Mouse (Mus musculus): ENCODE results near the gene Krt33b. TPM values are rescaled to one million over a fixed set of nuclear protein-coding genes. Genes with fewer than 3 reads are reported as not detected.

Krt33b gene
- polyA plus RNA-seq, 1 experiment from 2014 or later, result 0.18 TPM

DNA sequence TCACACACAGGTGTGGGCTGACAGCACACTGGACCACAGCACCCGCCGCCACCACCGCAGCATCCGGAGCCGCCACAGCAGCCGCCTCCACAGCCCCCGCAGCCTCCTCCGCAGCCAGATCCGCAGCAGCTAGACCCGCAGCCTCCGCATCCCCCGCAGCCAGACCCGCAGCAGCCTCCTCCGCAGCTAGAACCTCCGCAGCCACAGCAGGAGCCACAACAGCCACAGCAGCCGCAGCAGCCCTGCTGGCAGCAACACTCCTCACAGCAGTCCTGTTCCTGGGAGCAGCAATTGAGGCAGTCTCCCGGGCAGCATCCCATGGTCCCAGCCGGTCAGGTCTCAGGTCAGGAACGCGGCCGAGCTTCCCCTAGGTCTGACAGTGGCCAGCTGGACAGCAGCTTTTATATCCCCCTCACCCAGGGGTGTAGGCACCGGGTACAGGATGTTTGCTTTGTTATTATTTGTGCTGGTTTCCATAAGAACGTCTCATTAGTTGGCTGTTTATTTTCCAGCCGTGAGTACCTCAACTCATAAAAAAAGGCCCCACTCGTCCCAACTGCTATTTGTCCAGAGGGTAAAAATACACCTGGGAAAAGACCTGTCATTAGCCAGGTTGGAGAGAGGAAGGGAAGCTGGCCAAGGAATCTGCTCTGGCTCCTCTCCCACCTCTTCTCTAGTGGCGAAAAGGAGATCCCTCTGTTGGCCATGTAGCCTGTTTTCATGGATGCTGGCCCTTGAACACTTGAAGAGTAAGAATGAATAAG lies 35.9 kb downstream of the Krt33b start, which contains the start of gene Krtap17-1:
TSS of gene Krtap17-1 (minus strand) at position 375 of the 764 bp plus-strand sequence.
- TF ChIP-seq CTCF (IDR thresholded peaks at IDR 0.05), result no peak
- DNase-seq (ENCODE audit: low read depth, low spot score) (no peak), ATAC-seq (no peak)
- peaks cover 3% of the 10 kb centered on the region for H3K27me3 ChIP-seq
- POLR2A ChIA-PET, result no interaction called here
- CTCF ChIA-PET, result no interaction called here
- in situ Hi-C loops (cut with MboI; ENCODE audit: low pct_unique_long_range_greater_than_20kb), result no loop called here

DNA sequence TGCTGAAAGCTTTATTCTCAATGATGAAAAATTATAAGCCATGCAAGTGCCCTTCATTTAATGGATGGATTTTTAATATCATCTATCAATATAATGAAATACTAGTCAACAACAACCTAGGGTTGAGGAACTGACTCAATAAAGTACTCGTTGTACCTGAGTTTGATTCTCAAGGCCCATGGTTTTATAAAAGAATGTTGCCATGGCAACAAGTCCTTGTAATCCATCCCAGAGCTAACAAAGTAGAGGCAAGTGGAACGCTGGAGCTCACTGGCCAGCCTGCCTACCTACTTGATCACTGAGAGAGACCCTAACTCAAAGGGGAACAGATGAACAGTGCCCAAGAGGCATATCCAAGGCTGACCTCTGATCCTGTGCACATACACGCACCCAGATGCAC lies 39.1 kb downstream of the Krt33b start:
- DNase-seq (ENCODE audit: low read depth, low spot score) (no peak), ATAC-seq (no peak)
- CTCF ChIA-PET, result interaction anchor here (1.4 kb wide), 1 partner anchor 15 kb away, joined by 5 read pairs; no protein-coding TSS in a partner anchor
- peaks cover 3% of the 10 kb centered on the region for H3K27me3 ChIP-seq
- TF ChIP-seq CTCF (IDR thresholded peaks at IDR 0.05), result no peak
- in situ Hi-C loops (cut with MboI; ENCODE audit: low pct_unique_long_range_greater_than_20kb), result no loop called here
- POLR2A ChIA-PET, result no interaction called here

DNA sequence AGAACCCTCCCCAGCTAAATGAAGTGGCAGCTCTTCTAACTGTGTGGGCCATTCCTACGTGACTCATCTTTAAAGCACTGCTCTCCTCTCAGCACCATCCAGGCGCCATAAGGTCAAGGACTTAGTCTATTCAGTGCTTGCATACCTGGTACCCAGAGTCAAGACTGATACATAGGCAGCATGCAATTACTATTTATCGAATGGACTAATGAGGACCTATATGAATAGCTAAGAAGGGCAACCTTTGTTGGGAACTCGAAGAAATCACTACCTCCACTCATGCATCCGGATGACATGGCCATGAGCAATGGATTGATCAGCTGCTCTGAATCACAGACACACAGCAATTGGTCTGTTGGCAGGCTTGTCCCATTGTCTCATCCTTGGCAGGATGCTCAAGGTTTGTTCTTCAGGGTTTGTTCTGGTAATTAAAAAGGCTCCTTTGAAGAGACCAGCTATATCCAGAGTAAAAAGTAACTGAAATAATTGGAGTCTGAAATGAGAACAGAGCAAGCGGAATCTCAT lies 39.7 kb downstream of the Krt33b start:
- POLR2A ChIA-PET, result no interaction called here
- ATAC-seq (no peak), DNase-seq (ENCODE audit: low read depth, low spot score) (no peak)
- in situ Hi-C loops (cut with MboI; ENCODE audit: low pct_unique_long_range_greater_than_20kb), result no loop called here
- peaks cover 3% of the 10 kb centered on the region for H3K27me3 ChIP-seq
- TF ChIP-seq CTCF (IDR thresholded peaks at IDR 0.05), result no peak
- CTCF ChIA-PET, result interaction anchor here (1.4 kb wide), 1 partner anchor 16 kb away, joined by 5 read pairs; no protein-coding TSS in a partner anchor

DNA sequence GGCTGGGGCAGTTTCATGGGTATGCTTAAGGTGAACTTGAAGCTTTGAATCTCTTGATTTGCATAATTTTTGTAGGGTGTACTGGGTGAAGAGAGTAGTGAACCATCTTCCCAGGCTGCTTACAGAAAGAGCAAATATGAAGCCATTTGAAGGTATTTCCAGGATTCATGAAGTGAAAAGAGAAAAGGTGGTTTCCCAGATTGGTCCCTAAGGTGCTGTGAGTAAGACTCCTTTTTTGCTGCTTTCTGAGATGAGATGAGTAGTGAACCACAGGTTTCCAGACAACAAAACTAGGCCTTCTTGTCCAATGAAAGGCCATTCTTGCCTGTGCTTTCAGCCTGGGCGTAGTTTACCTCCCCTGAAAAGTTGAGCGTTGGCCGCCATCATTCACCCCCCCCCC lies 41.1 kb downstream of the Krt33b start:
- CTCF ChIA-PET, result no interaction called here
- POLR2A ChIA-PET, result no interaction called here
- H3K27me3 ChIP-seq, result peaks cover 9% of the 10 kb centered on the region
- no peak for ATAC-seq
- DNase-seq (ENCODE audit: low read depth, low spot score), result no peak
- in situ Hi-C loops (cut with MboI; ENCODE audit: low pct_unique_long_range_greater_than_20kb), result no loop called here
- TF ChIP-seq CTCF (IDR thresholded peaks at IDR 0.05), result no peak

DNA sequence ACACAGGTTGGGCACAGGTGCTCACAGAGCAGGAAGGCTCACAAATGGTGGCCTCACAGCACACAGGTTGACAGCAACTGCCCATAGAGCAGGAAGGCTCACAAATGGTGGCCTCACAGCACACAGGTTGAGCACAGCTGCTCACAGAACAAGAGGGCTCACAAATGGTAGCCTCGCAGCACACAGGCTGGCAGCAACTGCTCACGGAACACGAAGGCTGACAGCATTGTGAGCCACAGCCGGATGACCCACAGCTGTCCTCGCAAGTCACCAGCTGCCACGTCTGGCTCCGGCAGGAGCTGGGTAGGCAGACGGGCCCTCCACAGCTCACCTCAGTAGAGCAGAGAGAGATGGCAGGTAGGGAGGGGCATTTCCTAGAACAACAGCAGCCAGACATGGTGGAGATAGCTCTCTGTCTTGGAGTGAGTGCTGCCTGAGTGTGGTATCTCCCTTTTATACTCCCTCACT lies 43.5 kb downstream of the Krt33b start, which contains the start of gene Krtap16-1:
TSS of gene Krtap16-1 (minus strand) at position 418 of the 468 bp plus-strand sequence.
- no peak for DNase-seq (ENCODE audit: low read depth, low spot score)
- POLR2A ChIA-PET, result no interaction called here
- in situ Hi-C loops (cut with MboI; ENCODE audit: low pct_unique_long_range_greater_than_20kb), result no loop called here
- CTCF ChIA-PET, result interaction anchor here (1.1 kb wide), 1 partner anchor 19 kb away, joined by 3 read pairs; no protein-coding TSS in a partner anchor
- no peak for TF ChIP-seq CTCF (IDR thresholded peaks at IDR 0.05)
- H3K27me3 ChIP-seq, result peaks cover 16% of the 10 kb centered on the region
- ATAC-seq, result no peak

DNA sequence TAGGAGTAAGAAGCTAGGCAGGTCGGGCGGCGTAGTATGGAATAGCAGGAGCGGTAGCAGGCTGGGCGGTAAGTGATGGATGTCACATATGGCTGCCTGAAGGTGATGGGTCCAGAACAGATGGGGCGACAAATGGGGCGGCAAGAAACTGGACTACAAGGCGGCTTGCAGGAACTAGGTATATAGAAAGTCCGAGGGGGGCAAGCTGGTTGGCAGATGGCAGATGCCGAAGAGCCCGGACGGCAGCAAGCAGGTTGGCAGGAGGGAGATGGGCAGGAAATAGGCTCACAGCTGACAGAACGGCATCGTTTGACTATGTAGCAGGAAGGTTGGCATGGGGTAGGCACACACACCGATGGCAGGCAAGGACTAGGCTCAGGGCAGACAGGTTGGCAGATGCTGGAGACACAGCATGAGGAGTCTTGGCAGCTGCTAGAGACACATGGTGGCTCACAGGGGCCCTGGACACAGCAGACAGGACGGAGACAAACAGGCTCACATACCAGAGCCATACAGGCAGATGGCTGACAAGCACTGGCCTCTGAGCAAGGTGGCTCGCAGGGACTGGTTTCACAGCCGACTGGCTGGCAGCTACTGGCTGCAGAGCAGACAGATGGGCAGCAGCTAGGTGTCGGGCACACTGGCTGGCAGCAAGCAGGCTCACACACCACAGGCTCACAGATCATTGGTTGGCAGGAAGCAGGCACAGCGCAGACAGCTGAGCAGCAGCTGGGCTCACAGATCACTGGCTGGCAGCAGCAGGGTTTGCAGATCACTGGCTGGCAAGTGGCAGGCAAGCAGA lies 44.2 kb downstream of the Krt33b start:
- CTCF ChIA-PET, result interaction anchor here (1.1 kb wide), 1 partner anchor 20 kb away, joined by 3 read pairs; no protein-coding TSS in a partner anchor
- POLR2A ChIA-PET, result no interaction called here
- in situ Hi-C loops (cut with MboI; ENCODE audit: low pct_unique_long_range_greater_than_20kb), result no loop called here
- ATAC-seq (peak; percentile 39), DNase-seq (ENCODE audit: low read depth, low spot score) (no peak)
- peaks cover 16% of the 10 kb centered on the region for H3K27me3 ChIP-seq
- no peak for TF ChIP-seq CTCF (IDR thresholded peaks at IDR 0.05)

DNA sequence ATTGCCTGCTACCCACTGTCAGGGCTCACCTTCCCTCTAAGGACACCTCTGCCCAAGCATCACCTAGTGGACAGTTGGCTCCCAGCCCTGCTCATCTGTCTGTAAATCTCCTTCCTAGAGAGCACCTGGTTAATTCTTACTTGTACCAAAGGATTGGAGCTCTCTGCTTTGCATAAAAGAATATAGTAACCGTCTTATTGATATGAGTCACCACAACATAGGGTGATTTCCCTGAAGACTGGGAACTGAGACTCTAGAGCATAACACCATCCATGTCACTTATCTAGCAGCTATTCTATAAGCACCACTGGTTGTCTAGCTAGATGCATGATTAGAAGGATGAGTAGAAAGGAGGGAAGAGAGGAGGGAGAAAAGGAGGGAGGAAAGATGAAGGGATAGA lies 46.2 kb downstream of the Krt33b start:
- ATAC-seq (no peak), DNase-seq (ENCODE audit: low read depth, low spot score) (no peak)
- ChIA-PET POLR2A (no interaction called here), CTCF (no interaction called here)
- in situ Hi-C loops (cut with MboI; ENCODE audit: low pct_unique_long_range_greater_than_20kb), result no loop called here
- peaks cover 16% of the 10 kb centered on the region for H3K27me3 ChIP-seq
- no peak for TF ChIP-seq CTCF (IDR thresholded peaks at IDR 0.05)

DNA sequence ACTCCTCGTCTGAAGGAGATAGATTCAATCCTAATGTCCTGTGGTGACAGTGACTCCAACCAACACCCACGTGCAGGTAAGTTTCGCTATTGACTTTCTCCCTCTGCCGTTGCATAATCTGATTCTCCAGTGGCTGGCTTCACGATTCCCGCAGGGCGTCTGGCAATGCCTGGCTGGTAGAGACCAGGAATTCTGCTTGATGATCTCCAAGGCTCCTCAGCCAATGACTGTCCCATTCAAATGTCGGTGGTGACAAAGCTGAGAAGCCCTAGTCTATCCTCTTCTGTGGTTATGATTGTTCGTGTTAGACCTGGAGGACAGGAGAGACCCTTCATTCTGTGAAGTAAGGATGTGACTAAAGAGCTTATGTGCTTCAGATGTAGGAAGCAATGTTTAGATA lies 46.9 kb downstream of the Krt33b start:
- ChIA-PET CTCF (no interaction called here), POLR2A (no interaction called here)
- TF ChIP-seq CTCF (IDR thresholded peaks at IDR 0.05), result no peak
- ATAC-seq (no peak), DNase-seq (ENCODE audit: low read depth, low spot score) (no peak)
- H3K27me3 ChIP-seq, result peaks cover 16% of the 10 kb centered on the region
- in situ Hi-C loops (cut with MboI; ENCODE audit: low pct_unique_long_range_greater_than_20kb), result no loop called here

DNA sequence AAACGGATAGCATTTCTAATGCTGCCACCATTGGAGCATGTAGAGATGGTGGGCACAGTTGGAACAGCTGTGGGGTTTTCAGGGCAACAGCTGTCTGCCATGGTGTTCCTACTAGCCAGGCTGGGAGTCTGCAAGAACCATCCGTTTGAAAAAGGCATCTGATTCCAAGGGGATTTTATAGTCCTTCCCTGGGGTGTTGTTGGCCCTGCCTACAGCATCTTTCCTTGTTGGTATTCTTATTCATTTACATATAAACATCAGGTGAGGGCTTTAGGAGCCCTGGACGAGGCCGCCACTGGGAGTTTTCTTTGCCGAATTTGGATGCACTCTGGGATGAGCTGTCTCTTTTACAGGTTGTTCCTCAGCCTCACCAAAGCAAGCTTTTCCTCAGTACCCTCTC lies 50.7 kb downstream of the Krt33b start, which contains the start of gene Krtap29-1:
TSS of gene Krtap29-1 (minus strand) at position 101 of the 400 bp plus-strand sequence.
- in situ Hi-C loops (cut with MboI; ENCODE audit: low pct_unique_long_range_greater_than_20kb), result no loop called here
- ChIA-PET CTCF (no interaction called here), POLR2A (interaction anchor here (0.6 kb wide), 1 partner anchor 12 kb away, joined by 3 read pairs; no protein-coding TSS in a partner anchor)
- TF ChIP-seq CTCF (IDR thresholded peaks at IDR 0.05), result no peak
- H3K27me3 ChIP-seq, result peaks cover 9% of the 10 kb centered on the region
- ATAC-seq, result no peak
- no peak for DNase-seq (ENCODE audit: low read depth, low spot score)

Other genes with a start within 250 kb of the Krt33b start
- gene Krtap4-8, start 249.2 kb downstream of the Krt33b start, polyA plus RNA-seq (2021), result 0.06 TPM
- gene Krtap4-9, start 244.7 kb downstream of the Krt33b start, polyA plus RNA-seq (2021), result not detected
- gene Gm11596, start 236.4 kb downstream of the Krt33b start, polyA plus RNA-seq (2021), result not detected
- not detected for gene Gm11569, start 230.9 kb downstream of the Krt33b start, polyA plus RNA-seq (2021)
- not detected for gene Gm11554, start 225.4 kb downstream of the Krt33b start, polyA plus RNA-seq (2021)
- not detected for gene Krtap4-13, start 220.0 kb downstream of the Krt33b start, polyA plus RNA-seq (2021)
- not detected for gene Gm11564, start 214.2 kb downstream of the Krt33b start, polyA plus RNA-seq (2021)
- gene 2300003K06Rik, start 191.8 kb downstream of the Krt33b start, polyA plus RNA-seq (2021), result not detected
- gene Krtap4-16, start 178.3 kb downstream of the Krt33b start, polyA plus RNA-seq (2021), result not detected
- gene Gm11568, start 172.0 kb downstream of the Krt33b start, polyA plus RNA-seq (2021), result not detected
- gene Gm11559, start 165.4 kb downstream of the Krt33b start, polyA plus RNA-seq (2021), result not detected
- gene Krtap9-1, start 156.5 kb downstream of the Krt33b start, polyA plus RNA-seq (2021), result not detected
- gene Gm11567, start 150.7 kb downstream of the Krt33b start, polyA plus RNA-seq (2021), result not detected
- gene Krtap31-1, start 121.9 kb downstream of the Krt33b start, polyA plus RNA-seq (2021), result not detected
- not detected for gene Gm11565, start 115.1 kb downstream of the Krt33b start, polyA plus RNA-seq (2021)
- not detected for gene Krtap31-2, start 93.6 kb downstream of the Krt33b start, polyA plus RNA-seq (2021)
- not detected for gene Krtap9-5, start 81.4 kb downstream of the Krt33b start, polyA plus RNA-seq (2021)
- not detected for gene Krtap29-1, start 50.8 kb downstream of the Krt33b start, polyA plus RNA-seq (2021)
- not detected for gene Krtap16-1, start 43.3 kb downstream of the Krt33b start, polyA plus RNA-seq (2021)
- not detected for gene Krtap17-1, start 35.9 kb downstream of the Krt33b start, polyA plus RNA-seq (2021)
- not detected for gene Krt33a, start 13.7 kb downstream of the Krt33b start, polyA plus RNA-seq (2021)
- not detected for gene Krt34, start 11.7 kb upstream of the Krt33b start, polyA plus RNA-seq (2021)
- gene Krt31, start 20.7 kb upstream of the Krt33b start, polyA plus RNA-seq (2021), result not detected
- not detected for gene Krt32, start 58.4 kb upstream of the Krt33b start, polyA plus RNA-seq (2021)
- not detected for gene Krt35, start 66.4 kb upstream of the Krt33b start, polyA plus RNA-seq (2021)
- gene Krt36, start 75.8 kb upstream of the Krt33b start, polyA plus RNA-seq (2021), result not detected
- not detected for gene Krt13, start 91.7 kb upstream of the Krt33b start, polyA plus RNA-seq (2021)
- 0.74 TPM for gene Krt15, start 106.1 kb upstream of the Krt33b start, polyA plus RNA-seq (2021)
- gene Krt19, start 118.8 kb upstream of the Krt33b start, polyA plus RNA-seq (2021), result not detected
- not detected for gene Krt9, start 163.4 kb upstream of the Krt33b start, polyA plus RNA-seq (2021)
- gene Krt14, start 177.7 kb upstream of the Krt33b start, polyA plus RNA-seq (2021), result not detected
- gene Krt16, start 219.0 kb upstream of the Krt33b start, polyA plus RNA-seq (2021), result not detected
- 0.10 TPM for gene Krt17, start 231.2 kb upstream of the Krt33b start, polyA plus RNA-seq (2021)
- 0.08 TPM for gene Krt42, start 240.0 kb upstream of the Krt33b start, polyA plus RNA-seq (2021)

Measured in Patski (cell line).